Mouse (Mus musculus): ENCODE results near the gene Rras. TPM values are rescaled to one million over a fixed set of nuclear protein-coding genes. Genes with fewer than 3 reads are reported as not detected.
A peak's percentile ranks its signal among the peaks of the same experiment; 100 is the strongest.

Gene Rras
- polyA plus RNA-seq, 2 experiments from 2014 or later: 2.0 to 3.9 TPM

DNA sequence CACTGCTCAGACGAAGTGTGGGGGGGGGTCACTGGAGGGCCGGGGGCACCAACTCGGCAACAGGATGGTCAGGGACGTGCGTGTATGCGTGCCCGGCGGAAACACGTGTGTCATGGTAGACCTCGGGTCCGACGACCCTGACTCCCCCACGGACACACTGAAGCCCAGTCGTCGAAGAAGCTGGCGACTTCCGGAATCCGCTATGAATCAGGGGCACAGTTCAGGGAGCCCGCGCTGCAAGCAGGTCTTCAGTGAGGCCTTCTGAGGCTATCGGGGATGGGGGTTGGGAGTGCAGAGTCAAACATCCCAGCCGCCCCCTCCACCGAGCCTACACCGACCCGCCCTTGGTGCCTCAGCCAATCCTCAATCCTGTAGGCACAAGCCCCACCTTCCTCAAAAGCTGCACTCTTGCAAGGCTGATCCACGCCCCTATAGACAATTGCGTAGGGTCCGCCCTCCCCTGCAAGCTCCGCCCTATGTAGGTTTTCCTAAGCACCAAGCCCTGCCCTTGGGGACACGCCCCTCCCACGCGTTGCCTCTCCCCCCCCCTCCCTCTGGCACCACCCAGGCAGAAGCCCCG lies 36.3 kb downstream of the Rras start:
- ATAC-seq: peak; percentile 91

DNA sequence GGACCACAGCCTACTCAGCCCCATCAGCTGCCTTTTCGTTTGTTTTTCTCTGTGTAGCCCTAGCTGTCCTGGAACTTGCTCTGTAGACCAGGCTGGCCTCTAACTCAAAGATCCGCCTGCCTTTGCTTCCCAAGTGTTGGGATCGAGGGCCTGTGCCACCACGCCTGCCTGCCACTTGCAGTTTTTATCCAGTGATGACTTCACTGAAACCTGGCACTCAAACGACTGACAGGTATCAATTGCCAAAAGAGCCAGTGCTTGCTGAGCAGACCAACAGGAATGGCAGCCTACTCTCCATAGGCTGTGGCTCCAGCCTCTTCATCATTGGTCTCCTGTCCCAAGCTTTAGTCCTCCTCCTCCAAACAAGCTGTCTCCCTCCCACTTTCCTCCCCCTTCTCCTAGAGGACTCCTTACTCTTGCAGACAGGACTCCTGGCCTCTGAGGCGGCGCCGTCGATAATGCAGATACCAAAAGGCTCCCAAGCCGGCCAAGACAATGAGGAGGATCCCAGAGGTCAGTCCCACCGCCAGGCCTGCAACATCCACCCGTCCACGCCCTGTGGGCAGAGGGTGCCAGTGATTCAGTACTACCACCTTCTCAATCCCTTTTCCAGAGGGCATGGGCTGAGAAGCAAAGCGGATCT lies 38.7 kb downstream of the Rras start:
- no peak for ATAC-seq

DNA sequence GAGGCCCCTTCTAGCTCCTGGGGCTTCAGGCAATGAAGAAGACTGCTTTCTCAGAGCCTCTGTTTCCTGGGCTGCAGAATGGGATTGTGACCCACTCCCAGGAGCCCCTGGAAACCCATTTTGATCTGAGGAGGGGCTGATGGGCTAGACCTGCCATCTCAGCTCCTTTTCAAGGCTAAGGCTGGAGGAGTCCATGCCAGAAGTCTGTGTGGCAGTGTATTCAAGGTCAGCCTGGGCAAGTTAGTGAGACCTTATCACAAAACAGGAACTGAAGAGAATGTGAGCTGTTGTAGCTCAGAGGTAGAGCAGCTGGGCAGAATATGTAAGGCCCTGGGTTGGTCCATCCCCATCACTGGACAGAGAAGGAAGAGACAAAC lies 39.2 kb downstream of the Rras start:
- no peak for ATAC-seq

DNA sequence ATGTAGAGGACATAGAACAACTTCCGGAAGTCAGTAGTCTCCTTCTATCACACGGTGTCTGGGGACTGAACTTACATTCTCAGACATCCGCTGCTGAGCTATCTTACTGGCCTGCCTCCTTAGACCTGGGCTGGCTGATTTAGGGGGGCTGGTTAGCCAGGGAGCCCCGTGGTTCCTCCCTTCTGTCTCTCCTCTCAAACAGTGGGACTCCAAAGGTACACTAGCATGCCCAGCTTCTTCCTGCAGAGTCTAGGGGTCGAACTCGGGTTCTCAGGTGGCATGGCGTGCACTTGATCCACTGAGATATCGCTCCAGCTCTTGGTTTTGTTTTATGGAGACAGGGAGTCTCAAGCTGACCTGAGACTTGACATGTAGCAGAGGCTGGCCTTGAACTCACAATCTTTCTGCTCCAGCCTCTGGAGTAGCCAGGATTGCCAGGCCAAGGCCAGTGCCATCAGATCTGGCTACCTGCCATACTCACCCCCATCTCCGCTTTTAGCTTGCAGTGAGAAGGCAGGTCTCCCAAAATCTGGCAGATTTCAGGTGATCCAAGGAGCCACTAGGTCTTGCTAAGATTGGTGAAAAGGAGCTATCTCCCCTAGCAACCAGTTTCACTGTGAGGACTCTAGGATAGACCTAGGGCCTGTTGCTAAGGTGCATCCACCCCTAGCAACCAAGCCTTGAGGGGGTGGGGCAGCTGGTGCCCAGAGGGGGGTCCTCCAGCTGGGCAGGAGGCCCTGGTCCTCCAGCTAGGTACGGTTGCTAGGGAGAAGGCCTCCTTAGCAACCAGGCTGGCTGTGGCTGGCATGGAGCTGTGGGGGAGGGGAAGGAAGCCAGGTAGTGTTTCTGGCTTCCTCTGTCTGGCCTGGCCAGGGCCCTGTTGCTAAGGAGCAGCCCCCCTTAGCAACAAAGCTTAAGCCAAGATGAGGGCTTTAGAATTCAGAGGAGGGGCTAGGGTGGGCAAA lies 41.1 kb downstream of the Rras start:
- no peak for ATAC-seq

DNA sequence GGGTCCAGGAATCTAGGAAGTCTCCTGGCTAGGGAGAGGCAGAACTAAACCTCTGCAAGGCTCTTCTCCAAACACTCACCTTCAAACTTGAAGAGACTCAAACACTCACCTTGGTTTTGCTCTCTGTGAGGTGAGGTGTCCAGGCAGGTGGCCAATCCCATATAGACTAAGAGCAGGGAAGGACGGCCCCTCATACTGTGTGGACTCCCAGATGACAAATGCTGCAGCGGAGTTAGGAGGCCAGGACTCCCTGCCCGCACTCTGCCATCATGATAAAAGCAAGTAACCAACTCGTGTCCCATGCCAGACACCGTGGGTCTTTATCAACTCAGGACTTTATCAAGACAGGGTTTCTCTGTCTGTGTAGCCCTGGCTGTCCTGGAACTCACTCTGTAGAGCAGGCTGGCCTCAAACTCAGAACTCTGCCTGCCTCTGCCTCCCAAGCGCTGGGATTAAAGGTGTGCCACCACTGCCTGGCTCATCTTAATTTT lies 42.9 kb downstream of the Rras start:
- ATAC-seq: no peak

DNA sequence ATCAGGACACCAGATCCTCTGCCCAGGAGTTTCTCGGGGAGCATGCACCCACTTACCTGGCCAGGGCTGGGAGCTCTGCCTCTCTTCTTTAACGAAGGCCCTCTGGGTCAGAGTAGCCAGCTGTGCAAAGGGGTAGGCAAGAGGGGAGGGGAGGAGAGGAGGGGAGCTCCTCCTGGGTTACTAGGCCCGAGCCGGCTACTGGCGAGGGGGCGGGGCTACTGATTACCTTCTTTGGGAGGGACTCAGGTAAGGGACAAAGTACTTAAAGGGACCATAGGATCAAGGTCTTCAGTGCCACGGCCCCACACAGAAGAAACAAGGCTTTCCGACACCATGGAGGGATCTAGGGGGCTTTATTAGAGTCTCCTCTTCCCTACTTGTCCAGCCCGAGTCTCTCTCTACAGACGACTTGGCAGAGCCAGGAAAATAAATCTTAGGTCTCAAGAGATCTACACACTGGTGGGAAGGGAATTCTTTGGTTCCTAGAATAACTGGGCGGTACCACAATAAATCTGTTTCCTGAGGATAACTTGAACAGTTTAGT lies 43.8 kb downstream of the Rras start:
- no peak for ATAC-seq

DNA sequence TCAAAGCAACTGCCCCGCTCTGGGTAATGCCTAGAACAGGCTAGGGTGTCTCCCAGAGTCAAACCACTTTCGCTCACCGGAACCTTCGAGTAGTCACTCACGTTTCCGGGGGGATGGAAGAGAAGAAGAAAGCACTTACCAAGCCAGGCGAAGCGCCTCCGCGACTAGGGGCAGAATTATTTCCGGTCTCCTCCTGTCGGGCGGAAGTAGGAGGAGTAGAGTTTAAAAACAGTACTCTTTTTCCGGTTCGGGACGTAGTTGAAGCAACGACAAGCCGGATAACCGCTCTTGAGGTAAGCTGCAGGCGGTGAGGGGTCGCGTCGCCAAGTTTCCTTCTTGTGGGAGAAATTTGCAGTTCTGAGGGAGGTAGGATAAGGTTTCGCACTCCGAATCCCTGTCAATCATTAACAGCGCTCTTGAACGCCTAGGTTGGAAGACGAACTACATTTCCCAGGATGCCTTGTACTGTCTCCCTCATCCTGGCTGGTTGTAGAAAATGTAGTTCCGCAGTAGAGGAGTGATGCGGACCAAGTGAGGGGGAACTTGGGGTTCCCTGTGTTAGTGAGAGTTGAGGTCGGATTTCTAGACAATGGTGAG lies 44.6 kb downstream of the Rras start, which contains the start of the genes Nosip and Prrg2:
TSS of gene Nosip (plus strand) at position 191 of the 597 bp plus-strand sequence.
TSS of gene Prrg2 (minus strand) at position 439 of the 597 bp plus-strand sequence.
- ATAC-seq: peak; percentile 96

DNA sequence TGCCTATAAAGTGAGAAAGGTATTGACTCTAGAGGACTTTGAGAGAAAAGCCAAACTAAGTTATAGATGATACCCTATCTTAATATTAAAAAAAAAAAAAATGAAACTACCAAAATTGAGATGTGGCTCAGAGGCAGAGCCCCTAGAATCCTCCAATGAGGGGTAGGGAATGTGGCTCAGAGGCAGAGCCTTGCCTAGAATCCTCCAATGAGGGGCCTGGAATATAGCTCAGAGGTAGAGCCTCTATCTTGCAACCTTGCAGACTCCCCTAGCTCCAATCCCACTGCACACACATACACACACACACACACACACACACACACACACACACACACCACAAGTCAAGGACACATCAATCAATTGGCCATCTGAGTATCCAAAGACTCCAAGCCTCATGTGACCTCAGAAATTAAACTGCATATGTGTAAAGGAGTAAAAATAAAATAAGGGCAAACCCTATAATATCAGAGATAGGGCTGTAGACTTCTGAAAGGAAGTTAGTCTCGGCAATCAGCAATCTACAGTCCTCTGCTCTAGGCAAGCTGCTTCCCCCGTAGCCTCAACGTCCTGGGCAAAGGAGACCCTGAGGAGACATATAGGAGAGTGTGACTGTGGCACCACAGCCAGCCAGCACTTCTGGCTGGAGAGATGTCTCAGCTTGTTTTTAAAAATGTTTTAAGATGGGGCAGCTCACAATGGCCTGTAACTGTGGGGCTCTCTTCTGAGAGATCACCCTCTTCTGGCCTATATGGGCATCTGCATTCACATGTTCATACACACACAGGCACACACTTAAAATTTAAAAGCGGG lies 49.6 kb downstream of the Rras start:
- ATAC-seq: no peak

DNA sequence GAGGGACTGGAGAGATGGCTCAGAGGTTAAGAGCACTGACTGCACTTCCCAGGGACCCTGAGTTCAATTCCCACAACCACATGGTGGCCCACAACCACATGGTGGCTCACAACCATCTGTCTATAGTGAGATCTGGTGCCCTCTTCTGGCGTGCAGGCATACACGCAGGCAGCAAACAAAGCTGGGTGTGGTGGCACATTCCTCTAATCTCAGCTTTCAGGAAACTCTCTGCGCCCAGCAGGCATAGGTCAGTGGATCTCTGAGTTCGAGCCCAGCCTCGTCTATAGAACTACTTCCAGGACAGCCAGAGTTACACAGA lies 50.2 kb downstream of the Rras start:
- peak; percentile 60 for ATAC-seq

DNA sequence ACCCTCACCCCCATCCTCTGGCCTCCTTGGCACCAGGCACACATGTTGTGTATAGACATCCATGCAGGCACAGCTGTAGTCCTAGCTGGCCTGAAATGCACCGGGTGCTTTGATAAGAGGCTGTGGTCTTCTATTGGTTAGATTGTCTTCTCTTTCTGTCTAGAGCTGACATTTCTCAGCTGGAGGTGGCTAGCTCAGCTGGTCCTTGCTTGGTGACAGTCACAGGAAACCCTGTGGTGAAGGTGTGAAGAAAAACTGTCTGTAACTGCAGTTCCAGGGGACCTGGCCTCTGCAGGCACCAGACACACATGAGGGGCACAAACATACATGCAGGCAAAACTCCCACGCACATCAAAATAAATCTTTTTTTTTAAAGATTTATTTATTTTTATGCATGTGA lies 51.9 kb downstream of the Rras start:
- peak; percentile 80 for ATAC-seq

Other genes starting within 250 kb of the Rras start
- gene Nup62, start 201.9 kb upstream of the Rras start, polyA plus RNA-seq (2017; shearing (Covaris generic)): 10 to 100 TPM; 27.3 to 57.8 TPM
- 1 to 10 TPM; 1.9 to 3.6 TPM for gene Il4i1, start 201.6 kb upstream of the Rras start, polyA plus RNA-seq (2017; shearing (Covaris generic))
- under 1 TPM; 0.19 to 0.35 TPM for gene Atf5, start 201.3 kb upstream of the Rras start, polyA plus RNA-seq (2017; shearing (Covaris generic))
- gene Akt1s1, start 169.0 kb upstream of the Rras start, polyA plus RNA-seq (2017; shearing (Covaris generic)): 1 to 10 TPM; 1.2 to 3.1 TPM
- gene Tbc1d17, start 168.9 kb upstream of the Rras start, polyA plus RNA-seq (2017; shearing (Covaris generic)): 10 to 100 TPM; 64.8 to 85.3 TPM
- gene Pnkp, start 160.8 kb upstream of the Rras start, polyA plus RNA-seq (2017; shearing (Covaris generic)): 10 to 100 TPM; 45.0 to 74.3 TPM
- gene Ptov1, start 148.2 kb upstream of the Rras start, polyA plus RNA-seq (2017; shearing (Covaris generic)): 1 to 10 TPM; 1.1 to 3.9 TPM
- 10 to 100 TPM in 1 of 2 experiments, 1 to 10 TPM in 1; 9.1 to 10.9 TPM for gene Med25, start 125.2 kb upstream of the Rras start, polyA plus RNA-seq (2017; shearing (Covaris generic))
- gene Fuz, start 121.9 kb upstream of the Rras start, polyA plus RNA-seq (2017; shearing (Covaris generic)): 10 to 100 TPM in 1 of 2 experiments, 1 to 10 TPM in 1; 9.2 to 17.5 TPM
- 1 to 10 TPM; 6.2 to 7.4 TPM for gene Ap2a1, start 88.5 kb upstream of the Rras start, polyA plus RNA-seq (2017; shearing (Covaris generic))
- not detected for gene Tsks, start 74.8 kb upstream of the Rras start, polyA plus RNA-seq (2017; shearing (Covaris generic))
- under 1 TPM; 0.36 to 0.92 TPM for gene Cpt1c, start 43.1 kb upstream of the Rras start, polyA plus RNA-seq (2017; shearing (Covaris generic))
- 100 to 1,000 TPM in 1 of 2 experiments, 10 to 100 TPM in 1; 39.7 to 114 TPM for gene Prmt1, start 31.4 kb upstream of the Rras start, polyA plus RNA-seq (2017; shearing (Covaris generic))
- gene Irf3, start 20.3 kb upstream of the Rras start, polyA plus RNA-seq (2017; shearing (Covaris generic)): 100 to 1,000 TPM; 117 to 147 TPM
- gene Bcl2l12, start 19.2 kb upstream of the Rras start, polyA plus RNA-seq (2017; shearing (Covaris generic)): 10 to 100 TPM; 23.6 to 30.1 TPM
- gene Scaf1, start 1.6 kb upstream of the Rras start, polyA plus RNA-seq (2017; shearing (Covaris generic)): 1 to 10 TPM; 7.0 to 9.3 TPM
- 10 to 100 TPM; 10.8 to 10.9 TPM for gene Prr12, start 34.9 kb downstream of the Rras start, polyA plus RNA-seq (2017; shearing (Covaris generic))
- gene Nosip, start 44.5 kb downstream of the Rras start, polyA plus RNA-seq (2017; shearing (Covaris generic)): 100 to 1,000 TPM; 158 to 199 TPM
- gene Prrg2, start 44.7 kb downstream of the Rras start, polyA plus RNA-seq (2017; shearing (Covaris generic)): 1 to 10 TPM; 1.7 to 2.8 TPM
- gene Rcn3, start 74.3 kb downstream of the Rras start, polyA plus RNA-seq (2017; shearing (Covaris generic)): 10 to 100 TPM in 1 of 2 experiments, 1 to 10 TPM in 1; 7.6 to 66.3 TPM
- 1 to 10 TPM; 2.3 to 3.8 TPM for gene Fcgrt, start 85.9 kb downstream of the Rras start, polyA plus RNA-seq (2017; shearing (Covaris generic))
- gene Rps11, start 106.5 kb downstream of the Rras start, polyA plus RNA-seq (2017; shearing (Covaris generic)): 1,000 to 10,000 TPM; 3,755 to 5,441 TPM
- gene Rpl13a, start 110.8 kb downstream of the Rras start, polyA plus RNA-seq (2017; shearing (Covaris generic)): 1,000 to 10,000 TPM; 5,632 to 7,602 TPM
- gene Gm45713, start 118.3 kb downstream of the Rras start, polyA plus RNA-seq (2017; shearing (Covaris generic)): not detected
- gene Flt3l, start 118.5 kb downstream of the Rras start, polyA plus RNA-seq (2017; shearing (Covaris generic)): 10 to 100 TPM; 89.0 to 91.7 TPM
- 10 to 100 TPM; 40.4 to 50.6 TPM for gene Pih1d1, start 136.3 kb downstream of the Rras start, polyA plus RNA-seq (2017; shearing (Covaris generic))
- 10 to 100 TPM; 16.5 to 27.2 TPM for gene Aldh16a1, start 136.6 kb downstream of the Rras start, polyA plus RNA-seq (2017; shearing (Covaris generic))
- gene Slc17a7, start 146.0 kb downstream of the Rras start, polyA plus RNA-seq (2017; shearing (Covaris generic)): not detected
- not detected for gene Gfy, start 161.6 kb downstream of the Rras start, polyA plus RNA-seq (2017; shearing (Covaris generic))
- not detected for gene Pth2, start 163.0 kb downstream of the Rras start, polyA plus RNA-seq (2017; shearing (Covaris generic))
- not detected for gene Ccdc155, start 186.9 kb downstream of the Rras start, polyA plus RNA-seq (2017; shearing (Covaris generic))
- 10 to 100 TPM; 16.1 to 22.9 TPM for gene Dkkl1, start 194.2 kb downstream of the Rras start, polyA plus RNA-seq (2017; shearing (Covaris generic))
- 1 to 10 TPM; 4.5 to 5.4 TPM for gene Tead2, start 197.8 kb downstream of the Rras start, polyA plus RNA-seq (2017; shearing (Covaris generic))
- gene Cd37, start 221.2 kb downstream of the Rras start, polyA plus RNA-seq (2017; shearing (Covaris generic)): 100 to 1,000 TPM; 473 to 666 TPM
- not detected for gene Slc6a16, start 223.1 kb downstream of the Rras start, polyA plus RNA-seq (2017; shearing (Covaris generic))

Data from CD4-positive, CD25-positive, alpha-beta regulatory T cell, adult 4 months (primary cell).